Mouse (Mus musculus) CH12.LX (cell line): ENCODE measurements around the gene Ttc7.

Experiments used
- CHD2 ChIP-seq: IDR thresholded peaks from 2 replicates; pipeline ENCODE4 v1.6.1; 2011; ENCODE audit warnings: low read length, improper control_type of control experiment
- CTCF ChIP-seq, 2 experiments: IDR thresholded peaks in 1 of 2; conservative IDR thresholded peaks in 1 of 2; 2 replicates each; pipeline ENCODE4 v1.5.1; 2011 to 2012; ENCODE audit warnings: low read depth in 2 of 2, low read length in 2 of 2, improper control_type of control experiment in 1 of 2, inconsistent platforms in 1 of 2, mild to moderate bottlenecking in 1 of 2, moderate library complexity in 1 of 2
- EP300 ChIP-seq: IDR thresholded peaks from 2 replicates; pipeline ENCODE4 v1.6.1; 2011; ENCODE audit warnings: low read length, improper control_type of control experiment
- HCFC1 ChIP-seq: IDR thresholded peaks from 2 replicates; pipeline ENCODE4 v1.6.1; 2012; ENCODE audit warnings: low read depth, mild to moderate bottlenecking, inconsistent platforms, low read length, improper control_type of control experiment
- KAT2A ChIP-seq: IDR thresholded peaks from 2 replicates; pipeline ENCODE4 v1.6.1; 2012; ENCODE audit warnings: low read length, improper control_type of control experiment, inconsistent platforms; ENCODE audit not compliant: insufficient replicate concordance
- MAX ChIP-seq: IDR thresholded peaks from 2 replicates; pipeline ENCODE4 v1.6.1; 2011; ENCODE audit warnings: low read length, improper control_type of control experiment
- MEF2A ChIP-seq: IDR thresholded peaks from 2 replicates; pipeline ENCODE4 v1.6.1; 2014; ENCODE audit warnings: low read depth, mild to moderate bottlenecking, inconsistent platforms, low read length, improper control_type of control experiment, borderline replicate concordance
- NRF1 ChIP-seq: IDR thresholded peaks from 2 replicates; pipeline ENCODE4 v1.6.1; 2014; ENCODE audit warnings: low read depth, mild to moderate bottlenecking, inconsistent platforms, low read length, improper control_type of control experiment, moderate library complexity
- POLR2A ChIP-seq: IDR thresholded peaks from 2 replicates; pipeline ENCODE4 v1.6.1; 2011; ENCODE audit warnings: low read depth, mild to moderate bottlenecking, improper control_type of control experiment, low read length
- TCF12 ChIP-seq: IDR thresholded peaks from 2 replicates; pipeline ENCODE4 v1.6.1; 2014; ENCODE audit warnings: low read depth, mild to moderate bottlenecking, inconsistent platforms, low read length, improper control_type of control experiment
- ZKSCAN1 ChIP-seq: IDR thresholded peaks from 2 replicates; pipeline ENCODE4 v1.6.1; 2012; ENCODE audit warnings: low read depth, inconsistent platforms, low read length, improper control_type of control experiment, borderline replicate concordance
- ZNF384 ChIP-seq: IDR thresholded peaks from 2 replicates; pipeline ENCODE4 v1.6.1; 2012; ENCODE audit warnings: low read depth, low read length, improper control_type of control experiment, inconsistent platforms

GRCm38 (mm10) chr17:87352898-87353225 is 70.2 kb downstream of the Ttc7 start:
- TF ChIP-seq CTCF (conservative IDR thresholded peaks at IDR 0.05 in 1 of 2, IDR thresholded peaks at IDR 0.05 in 1 of 2; ENCODE audit: low read depth in 2 of 2, low read length in 2 of 2) (no peak), HCFC1 (no peak), KAT2A (no peak), EP300 (no peak), MAX (no peak), NRF1 (no peak), ZNF384 (no peak), ZKSCAN1 (no peak), CHD2 (no peak; the same call in 1 of the 2 replicates), POLR2A (no peak), TCF12 (no peak), MEF2A (no peak)
